Mouse (Mus musculus): ENCODE results near the gene Sdk1. TPM values are rescaled to one million over a fixed set of nuclear protein-coding genes. Genes with fewer than 3 reads are reported as not detected.

Sdk1 gene
- polyA plus RNA-seq, 1 experiment from 2014 or later, result 0.73 TPM

DNA sequence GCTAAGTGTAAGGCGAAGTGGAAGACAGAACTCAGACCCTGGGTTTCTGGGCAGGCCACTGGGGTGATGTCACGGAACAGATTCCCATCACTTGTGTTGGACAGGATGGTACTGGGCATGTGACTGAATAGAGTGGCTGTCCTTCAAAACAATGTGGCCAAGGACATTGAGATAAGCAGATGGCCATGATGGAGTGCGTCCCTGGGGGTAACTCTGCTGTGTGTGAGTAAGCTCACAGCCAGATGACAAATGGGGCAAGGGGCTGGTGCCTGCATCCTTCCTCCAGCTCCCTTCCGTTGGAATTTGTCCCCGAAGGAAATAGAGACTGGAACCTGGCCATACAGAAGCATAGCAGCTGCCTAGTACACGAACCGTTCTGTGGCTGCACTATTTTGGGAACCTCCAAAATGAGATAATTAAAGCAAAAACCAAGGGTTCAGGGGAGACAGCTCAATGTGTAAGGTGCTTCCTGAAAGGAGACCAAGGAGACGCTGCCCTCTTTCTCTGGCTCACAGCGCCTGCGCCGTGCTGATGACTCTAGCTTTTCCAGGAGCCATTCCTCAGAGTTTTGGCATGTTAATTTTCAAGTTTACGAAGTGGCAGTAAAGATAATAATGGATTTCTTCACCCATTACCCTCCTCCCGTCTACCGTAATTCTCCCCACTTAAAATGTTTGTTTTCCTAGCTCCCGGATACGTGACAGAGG, 661.4 kb downstream of the Sdk1 start:
- no peaks in the 10 kb centered on the region for H3K4me1 ChIP-seq
- no peaks in the 10 kb centered on the region for H3K36me3 ChIP-seq
- no peak overlapping the region for H3K4me3 ChIP-seq
- no peaks in the 10 kb centered on the region for H3K27me3 ChIP-seq (ENCODE audit: low read depth, poor library complexity, severe bottlenecking)
- WGBS, result 88% methylated on average over 16 of the region's 16 CpGs
- no peak for DNase-seq (ENCODE audit: low spot score)
- H3K9me3 ChIP-seq (replicated peaks), result no peaks in the 10 kb centered on the region
- no peak overlapping the region for H3K27ac ChIP-seq (replicated peaks)

- no peaks in the 10 kb centered on the region for H3K27me3 ChIP-seq (ENCODE audit: low read depth, poor library complexity, severe bottlenecking)
- no peaks in the 10 kb centered on the region for H3K4me1 ChIP-seq
- no peaks in the 10 kb centered on the region for H3K36me3 ChIP-seq
- DNase-seq (ENCODE audit: low spot score), result no peak
- WGBS, result 81% methylated on average over 3 of the region's 3 CpGs
- H3K27ac ChIP-seq (replicated peaks), result no peak overlapping the region
- no peak overlapping the region for H3K4me3 ChIP-seq
- H3K9me3 ChIP-seq (replicated peaks), result no peaks in the 10 kb centered on the region
Observed at GRCm38 (mm10) chr5:141910444-141910843, 669.2 kb downstream of the Sdk1 start.

- H3K4me3 ChIP-seq, result no peak overlapping the region
- no peak for DNase-seq (ENCODE audit: low spot score)
- no peaks in the 10 kb centered on the region for H3K36me3 ChIP-seq
- no peaks in the 10 kb centered on the region for H3K27me3 ChIP-seq (ENCODE audit: low read depth, poor library complexity, severe bottlenecking)
- WGBS, result 67% methylated on average over 8 of the region's 8 CpGs
- no peak overlapping the region for H3K27ac ChIP-seq (replicated peaks)
- no peaks in the 10 kb centered on the region for H3K9me3 ChIP-seq (replicated peaks)
- no peaks in the 10 kb centered on the region for H3K4me1 ChIP-seq
Observed at GRCm38 (mm10) chr5:141910886-141911285, 669.6 kb downstream of the Sdk1 start.

DNA sequence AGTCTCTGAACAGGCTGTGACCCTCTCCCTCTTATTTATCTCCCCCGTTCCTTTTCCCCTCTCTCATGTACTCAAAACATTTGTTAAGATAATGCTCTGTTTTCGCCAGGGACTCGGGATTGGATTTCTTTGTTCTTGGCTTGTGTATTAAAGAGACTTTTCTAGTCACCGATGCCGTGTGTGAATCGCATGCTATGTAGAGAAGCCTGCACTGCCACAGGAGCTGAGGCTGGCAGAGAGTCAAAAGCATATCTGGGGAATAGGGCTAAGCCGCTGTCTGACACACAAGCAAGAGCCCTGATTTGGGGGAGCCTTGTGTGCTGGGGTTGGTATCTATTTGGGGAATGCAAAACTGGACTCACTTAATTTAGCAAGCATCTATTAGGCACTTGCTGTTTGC, 671.6 kb downstream of the Sdk1 start:
- no peaks in the 10 kb centered on the region for H3K27me3 ChIP-seq (ENCODE audit: low read depth, poor library complexity, severe bottlenecking)
- H3K9me3 ChIP-seq (replicated peaks), result no peaks in the 10 kb centered on the region
- no peak for DNase-seq (ENCODE audit: low spot score)
- no peak overlapping the region for H3K4me3 ChIP-seq
- peaks cover 5% of the 10 kb centered on the region for H3K4me1 ChIP-seq
- H3K36me3 ChIP-seq, result no peaks in the 10 kb centered on the region
- H3K27ac ChIP-seq (replicated peaks), result no peak overlapping the region
- 84% methylated on average over 7 of the region's 7 CpGs for WGBS

DNA sequence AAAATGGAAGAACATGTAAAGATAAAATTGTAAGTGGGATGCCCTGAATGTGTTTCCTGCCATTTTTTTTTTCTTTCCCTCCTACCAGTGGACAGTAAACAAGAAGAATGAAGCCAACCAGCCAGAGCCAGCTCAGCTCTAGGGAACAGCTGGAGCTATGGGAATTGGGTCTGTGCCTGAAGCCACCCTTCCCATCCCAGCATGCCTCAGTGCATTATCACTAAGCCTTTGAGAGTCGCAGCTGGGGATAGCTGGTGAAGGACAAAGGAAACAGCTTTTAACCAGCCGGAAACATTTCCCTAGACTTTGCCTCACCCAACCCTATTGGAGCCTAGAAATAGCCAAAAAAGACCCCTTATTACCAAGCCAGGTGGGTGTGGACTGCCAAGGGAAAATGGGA, 675.7 kb downstream of the Sdk1 start:
- H3K9me3 ChIP-seq (replicated peaks), result no peaks in the 10 kb centered on the region
- no peaks in the 10 kb centered on the region for H3K27me3 ChIP-seq (ENCODE audit: low read depth, poor library complexity, severe bottlenecking)
- DNase-seq (ENCODE audit: low spot score), result peak; percentile 13
- H3K4me3 ChIP-seq, result no peak overlapping the region
- 0 out of 2 replicates have a peak overlapping the region, but pooled peaks have one; percentile 9 for H3K27ac ChIP-seq (replicated peaks)
- H3K4me1 ChIP-seq, result peaks cover 5% of the 10 kb centered on the region
- 41% methylated on average over 2 of the region's 2 CpGs for WGBS
- H3K36me3 ChIP-seq, result no peaks in the 10 kb centered on the region

- DNase-seq (ENCODE audit: low spot score), result no peak
Observed at GRCm38 (mm10) chr5:141939000-141939399, 697.7 kb downstream of the Sdk1 start.

DNA sequence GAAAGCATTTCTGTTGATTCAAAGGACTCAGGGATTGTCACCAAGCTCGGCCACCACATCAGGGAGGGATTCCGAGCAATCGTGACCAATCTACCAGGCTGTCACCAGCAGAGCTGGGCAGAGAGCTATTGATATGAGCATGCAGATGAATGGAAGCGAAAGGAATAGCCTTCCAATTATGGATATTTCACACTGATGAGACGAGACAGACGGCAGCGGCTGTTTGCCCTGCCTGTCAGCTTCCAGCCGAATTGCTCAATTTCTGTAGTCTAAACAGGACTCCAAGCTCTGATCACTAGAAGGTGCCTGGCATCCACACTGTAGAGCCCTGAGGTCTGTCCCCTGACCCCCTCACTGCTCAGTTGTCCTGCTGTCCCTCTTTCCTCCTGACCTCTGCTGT, 699.3 kb downstream of the Sdk1 start:
- Histone ChIP-seq H3K36me3 (no peaks in the 10 kb centered on the region), H3K9me3 (replicated peaks) (no peaks in the 10 kb centered on the region), H3K27me3 (ENCODE audit: low read depth, poor library complexity, severe bottlenecking) (no peaks in the 10 kb centered on the region), H3K4me1 (no peaks in the 10 kb centered on the region), H3K4me3 (no peak overlapping the region), H3K27ac (replicated peaks) (no peak overlapping the region)
- no peak for DNase-seq (ENCODE audit: low spot score)
- 85% methylated on average over 8 of the region's 8 CpGs for WGBS

More at GRCm38 (mm10) chr5:141939000-141939399, 697.7 kb downstream of the Sdk1 start:
- Histone ChIP-seq H3K27ac (replicated peaks) (no peak overlapping the region), H3K4me3 (no peak overlapping the region), H3K4me1 (no peaks in the 10 kb centered on the region), H3K36me3 (no peaks in the 10 kb centered on the region), H3K9me3 (replicated peaks) (no peaks in the 10 kb centered on the region), H3K27me3 (ENCODE audit: low read depth, poor library complexity, severe bottlenecking) (no peaks in the 10 kb centered on the region)
- 83% methylated on average over 9 of the region's 9 CpGs for WGBS

- no peaks in the 10 kb centered on the region for H3K9me3 ChIP-seq (replicated peaks)
- H3K4me1 ChIP-seq, result peaks cover 3% of the 10 kb centered on the region; the same call in 1 of the 2 replicates
- no peak overlapping the region for H3K4me3 ChIP-seq
- WGBS, result 89% methylated on average over 11 of the region's 11 CpGs
- H3K36me3 ChIP-seq, result no peaks in the 10 kb centered on the region
- no peak overlapping the region for H3K27ac ChIP-seq (replicated peaks)
- no peaks in the 10 kb centered on the region for H3K27me3 ChIP-seq (ENCODE audit: low read depth, poor library complexity, severe bottlenecking)
- DNase-seq (ENCODE audit: low spot score), result no peak
Observed at GRCm38 (mm10) chr5:141950791-141951190, 709.5 kb downstream of the Sdk1 start.

DNA sequence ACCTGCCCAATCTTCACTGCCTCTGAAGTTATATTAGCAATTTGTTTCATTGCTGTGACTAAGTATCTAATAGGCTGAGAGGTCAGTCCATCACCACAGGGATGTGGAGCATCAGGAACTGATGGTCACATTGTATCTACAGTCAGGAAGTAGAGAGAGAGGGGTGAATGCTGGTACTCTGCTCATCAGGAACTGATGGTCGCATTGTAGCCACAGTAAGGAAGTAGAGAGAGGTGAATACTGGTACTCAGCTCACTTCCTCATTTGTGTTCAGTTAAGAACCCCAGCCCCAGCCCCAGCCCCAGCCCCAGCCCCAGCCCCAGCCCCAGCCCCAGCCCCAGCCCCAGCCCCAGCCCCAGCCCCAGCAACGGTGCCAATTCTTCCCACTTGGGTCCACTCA, 711.0 kb downstream of the Sdk1 start:
- DNase-seq (ENCODE audit: low spot score), result no peak

DNA sequence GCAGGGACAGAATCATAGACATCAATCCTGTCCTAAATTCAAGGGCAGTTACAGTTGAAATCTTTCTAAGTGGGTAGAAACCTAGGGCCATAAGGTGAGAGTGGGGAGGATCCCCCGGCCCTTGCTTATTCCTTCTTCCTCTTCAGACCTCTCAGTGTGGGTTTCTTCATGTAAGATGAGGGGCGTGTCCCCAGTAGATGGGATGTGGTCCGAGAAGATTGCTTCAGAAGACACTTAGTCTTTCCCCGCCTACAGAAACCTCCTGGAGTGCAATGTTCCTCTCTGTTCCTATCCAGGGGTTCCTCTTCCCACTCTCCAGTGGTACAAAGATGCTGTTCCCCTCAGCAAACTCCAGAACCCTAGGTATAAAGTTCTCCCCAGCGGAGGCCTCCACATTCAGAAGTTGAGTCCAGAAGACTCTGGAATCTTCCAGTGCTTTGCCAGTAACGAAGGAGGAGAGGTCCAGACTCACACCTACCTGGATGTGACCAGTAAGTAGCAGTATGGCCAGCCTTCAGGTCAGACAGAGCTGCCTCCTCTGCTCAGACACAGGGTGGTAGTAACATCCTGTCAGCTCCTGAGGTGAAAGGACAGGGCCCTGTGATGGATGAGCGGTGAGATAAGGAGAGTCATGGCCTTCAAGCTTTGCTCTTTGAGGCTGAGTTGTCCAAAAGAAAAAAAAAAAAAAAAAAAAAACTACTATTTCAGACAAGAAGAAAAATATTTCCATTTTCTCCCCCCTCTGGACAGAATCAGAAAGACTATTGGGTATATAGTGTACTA, 711.6 kb downstream of the Sdk1 start:
- H3K9me3 ChIP-seq (replicated peaks), result no peaks in the 10 kb centered on the region
- H3K4me3 ChIP-seq, result no peak overlapping the region
- H3K27ac ChIP-seq (replicated peaks), result no peak overlapping the region
- no peak for DNase-seq (ENCODE audit: low spot score)
- WGBS, result 94% methylated on average over 7 of the region's 7 CpGs
- H3K36me3 ChIP-seq, result no peaks in the 10 kb centered on the region
- no peaks in the 10 kb centered on the region for H3K27me3 ChIP-seq (ENCODE audit: low read depth, poor library complexity, severe bottlenecking)
- peaks cover 2% of the 10 kb centered on the region; the same call in 1 of the 2 replicates for H3K4me1 ChIP-seq

More for the DNA sequence above, 711.0 kb downstream of the Sdk1 start:
- no peaks in the 10 kb centered on the region for H3K27me3 ChIP-seq (ENCODE audit: low read depth, poor library complexity, severe bottlenecking)
- peaks cover 3% of the 10 kb centered on the region; the same call in 1 of the 2 replicates for H3K4me1 ChIP-seq
- H3K4me3 ChIP-seq, result no peak overlapping the region
- H3K27ac ChIP-seq (replicated peaks), result no peak overlapping the region
- 94% methylated on average over 2 of the region's 2 CpGs for WGBS
- H3K9me3 ChIP-seq (replicated peaks), result no peaks in the 10 kb centered on the region
- no peaks in the 10 kb centered on the region for H3K36me3 ChIP-seq

DNA sequence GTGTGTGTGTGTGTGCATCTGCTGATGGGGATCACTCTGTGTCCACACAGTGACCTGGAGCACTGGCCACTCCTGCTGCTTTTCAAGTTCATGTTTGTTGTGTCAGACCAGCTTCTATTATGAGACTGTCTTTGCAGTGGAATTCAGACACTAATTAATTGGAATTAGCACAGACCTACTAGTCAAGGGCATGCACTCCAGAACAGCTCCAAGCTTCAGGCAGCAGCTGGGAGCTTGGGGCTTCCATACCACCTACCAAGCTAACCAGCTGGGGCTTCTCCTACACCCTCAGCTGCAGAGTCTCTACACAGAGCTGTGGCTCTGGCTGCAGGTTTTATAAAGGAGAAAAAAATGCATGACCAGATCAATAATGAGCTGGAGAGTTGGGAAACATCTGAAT, 729.8 kb downstream of the Sdk1 start:
- H3K4me1 ChIP-seq, result peaks cover 6% of the 10 kb centered on the region; the same call in 1 of the 2 replicates
- no peak overlapping the region for H3K27ac ChIP-seq (replicated peaks)
- no peaks in the 10 kb centered on the region for H3K9me3 ChIP-seq (replicated peaks)
- H3K4me3 ChIP-seq, result no peak overlapping the region
- no peaks in the 10 kb centered on the region for H3K27me3 ChIP-seq (ENCODE audit: low read depth, poor library complexity, severe bottlenecking)
- no peak for DNase-seq (ENCODE audit: low spot score)
- no peaks in the 10 kb centered on the region for H3K36me3 ChIP-seq

DNA sequence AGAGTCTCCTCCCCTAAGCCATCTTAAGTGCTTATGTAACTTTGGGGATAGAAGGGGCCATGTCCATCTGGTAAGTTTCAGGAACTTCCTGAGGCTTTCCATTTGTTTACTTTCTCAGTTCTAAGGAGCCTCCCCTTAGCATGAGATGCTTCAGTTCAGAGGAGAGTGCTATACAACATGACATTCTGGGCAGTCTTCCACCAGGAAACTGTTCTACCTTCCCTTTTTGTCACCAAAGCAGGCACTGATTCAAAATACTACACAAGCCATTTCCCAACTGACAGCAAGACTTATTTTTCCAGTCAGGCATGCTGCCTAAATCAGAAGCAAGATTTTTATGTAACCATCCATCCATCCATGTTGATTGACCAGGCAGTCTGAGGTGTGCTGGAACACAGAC, 738.2 kb downstream of the Sdk1 start:
- Histone ChIP-seq H3K27ac (replicated peaks) (no peak overlapping the region), H3K36me3 (no peaks in the 10 kb centered on the region), H3K27me3 (ENCODE audit: low read depth, poor library complexity, severe bottlenecking) (no peaks in the 10 kb centered on the region), H3K4me3 (no peak overlapping the region), H3K4me1 (no peaks in the 10 kb centered on the region), H3K9me3 (replicated peaks) (no peaks in the 10 kb centered on the region)
- DNase-seq (ENCODE audit: low spot score), result no peak

DNA sequence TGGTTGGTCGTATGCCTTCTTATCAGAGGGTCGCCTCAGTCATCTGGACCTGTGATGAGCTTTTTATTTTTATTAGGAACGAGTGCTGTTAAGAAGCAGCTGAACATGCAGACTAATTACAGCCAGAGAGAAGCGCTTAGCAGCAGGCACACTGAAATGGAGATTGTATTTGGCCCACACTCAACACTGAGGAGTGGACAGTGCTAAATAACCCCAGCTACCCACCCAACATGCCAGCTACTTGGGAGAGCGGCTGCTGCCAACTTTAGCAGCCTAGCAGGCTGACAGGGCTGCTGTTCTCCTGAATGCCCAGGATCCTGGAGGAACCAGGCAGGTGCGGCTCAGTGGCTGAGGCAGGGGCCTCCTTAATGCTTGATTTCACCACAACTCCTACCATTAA, 739.5 kb downstream of the Sdk1 start:
- no peak overlapping the region for H3K4me3 ChIP-seq
- no peaks in the 10 kb centered on the region for H3K4me1 ChIP-seq
- H3K27ac ChIP-seq (replicated peaks), result no peak overlapping the region
- no peaks in the 10 kb centered on the region for H3K27me3 ChIP-seq (ENCODE audit: low read depth, poor library complexity, severe bottlenecking)
- no peaks in the 10 kb centered on the region for H3K9me3 ChIP-seq (replicated peaks)
- no peaks in the 10 kb centered on the region for H3K36me3 ChIP-seq
- 86% methylated on average over 6 of the region's 6 CpGs for WGBS
- no peak for DNase-seq (ENCODE audit: low spot score)
